Mouse (Mus musculus) liver, embryonic 15.5 days (tissue): ENCODE results near the gene Gm3264. TPM values are rescaled to one million over a fixed set of nuclear protein-coding genes. Genes with fewer than 3 reads are reported as not detected.
"Not testable (repeated sequence)": the region's sequence is repeated elsewhere in the genome, so short reads cannot be mapped to it uniquely, and the experiment has no call there.

Source experiments
- ATAC-seq: fragments of 200-750 bp; cut with Nextera tagmentation; 2 replicates; pipeline ENCODE4 v1.8.0; 2017; ENCODE audit warnings: moderate number of reproducible peaks, mild to moderate bottlenecking, moderate library complexity; ENCODE audit not compliant: insufficient read depth
- H3K27ac ChIP-seq: fragments of 300-500 bp; sonication (generic); replicated peaks from 2 replicates; pipeline ENCODE4 v1.5.1; 2015; ENCODE audit warnings: mild to moderate bottlenecking, inconsistent platforms
- H3K27me3 ChIP-seq: fragments of 300-500 bp; sonication (generic); 2 replicates; pipeline ENCODE4 v1.6.1; 2015; ENCODE audit warnings: mild to moderate bottlenecking, inconsistent platforms
- H3K36me3 ChIP-seq: fragments of 300-500 bp; sonication (generic); replicated peaks from 2 replicates; pipeline ENCODE4 v1.6.1; 2015; ENCODE audit warnings: moderate library complexity, mild to moderate bottlenecking, inconsistent platforms
- H3K4me1 ChIP-seq: fragments of 300-500 bp; sonication (generic); replicated peaks from 2 replicates; pipeline ENCODE4 v1.6.1; 2015; ENCODE audit warnings: inconsistent platforms
- H3K4me2 ChIP-seq: fragments of 300-500 bp; sonication (generic); 2 replicates; pipeline ENCODE4 v1.6.1; 2015; ENCODE audit warnings: moderate library complexity, mild to moderate bottlenecking, inconsistent platforms
- H3K4me3 ChIP-seq: fragments of 300-500 bp; sonication (generic); replicated peaks from 2 replicates; pipeline ENCODE4 v1.5.1; 2015; ENCODE audit warnings: mild to moderate bottlenecking, inconsistent platforms
- H3K9ac ChIP-seq: fragments of 300-500 bp; sonication (generic); 2 replicates; pipeline ENCODE4 v1.6.1; 2015; ENCODE audit warnings: moderate library complexity, mild to moderate bottlenecking, inconsistent platforms
- H3K9me3 ChIP-seq: fragments of 300-500 bp; sonication (generic); replicated peaks from 2 replicates; pipeline ENCODE4 v1.6.1; 2016; ENCODE audit warnings: inconsistent platforms
- WGBS: fragments of 180-500 bp; shearing (Covaris S2); methylation state at CpG from one replicate; pipeline ENCODE4 v1.1.7; 2015; ENCODE audit warnings: mixed read lengths; ENCODE audit not compliant: insufficient replicate concordance; 5-methylcytosine and 5-hydroxymethylcytosine counted together
- polyA plus RNA-seq: library from polyadenylated mRNA; unstranded; fragments of >200 nt; fragmentation: Nextera tagmentation; extraction: Ambion mirVana; gene quantifications from 2 replicates; pipeline ENCODE4 v1.2.1, GENCODE M21; 2015

Gene Gm3264
- not detected in 2 replicates for polyA plus RNA-seq

DNA sequence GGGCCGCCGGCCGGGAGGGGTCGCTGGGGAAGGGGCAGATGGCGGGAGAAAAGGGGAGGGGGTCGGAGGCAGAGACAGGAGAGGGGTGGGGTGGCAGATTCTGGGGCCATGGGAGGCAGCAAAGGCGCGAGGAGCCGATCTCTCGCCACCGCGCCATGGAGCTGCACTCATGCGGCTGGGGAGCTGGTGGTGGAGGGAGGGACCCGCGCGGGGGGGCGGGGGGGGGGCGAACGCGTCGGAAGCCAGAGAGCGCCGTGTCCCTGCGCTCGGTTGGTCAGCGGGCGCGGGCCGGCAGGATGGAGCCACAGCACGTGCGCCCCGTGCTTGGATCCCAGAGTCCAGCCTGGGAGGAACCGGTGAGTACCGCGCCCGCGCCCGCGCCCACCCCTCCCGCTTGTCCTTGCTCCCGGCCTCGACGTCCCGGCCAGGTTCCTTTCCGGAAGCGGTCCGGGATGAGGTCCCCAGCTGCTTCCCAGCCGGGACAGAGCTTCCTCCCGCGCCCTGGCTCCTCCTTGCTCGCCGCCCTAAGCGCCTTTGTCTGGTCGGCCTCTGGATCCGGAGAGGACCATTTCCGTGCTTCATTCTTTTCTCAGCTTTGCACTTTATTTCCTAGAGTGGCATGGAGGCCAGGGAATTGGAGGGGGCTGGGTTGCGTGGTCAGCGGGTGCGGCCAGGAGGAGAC, at the start of gene Gm3264:
Gene Gm3264, plus strand, starts transcription at position 278 of the 682 bp plus-strand sequence.
- 4% methylated on average over 35 of the region's 59 CpGs for WGBS
- H3K9me3 ChIP-seq, H3K27ac ChIP-seq, H3K4me2 ChIP-seq, H3K36me3 ChIP-seq, ATAC-seq, H3K4me1 ChIP-seq, H3K27me3 ChIP-seq, H3K9ac ChIP-seq, H3K4me3 ChIP-seq: not testable (repeated sequence)

- H3K9me3 ChIP-seq, H3K9ac ChIP-seq, H3K4me1 ChIP-seq, ATAC-seq, H3K27me3 ChIP-seq, H3K4me3 ChIP-seq, H3K27ac ChIP-seq, H3K4me2 ChIP-seq, H3K36me3 ChIP-seq: not testable (repeated sequence)
- 60% methylated on average over 6 of the region's 6 CpGs for WGBS
Observed at GRCm38 (mm10) chr14:4806421-4806820, 49.0 kb upstream of the Gm3264 start.

GRCm38 (mm10) chr14:4821950-4822349, 33.4 kb upstream of the Gm3264 start:
- WGBS: 68% methylated on average over 4 of the region's 7 CpGs

GRCm38 (mm10) chr14:4837806-4838205, 17.6 kb upstream of the Gm3264 start, which contains the start of gene Gm3269:
Gm3269 (plus strand) TSS chr14:4838106.
- not testable (repeated sequence) for H3K4me1 ChIP-seq, H3K27me3 ChIP-seq, H3K9me3 ChIP-seq, H3K4me3 ChIP-seq, ATAC-seq, H3K27ac ChIP-seq, H3K4me2 ChIP-seq, H3K36me3 ChIP-seq, H3K9ac ChIP-seq
- no CpG with 5 or more reads among the region's 4 CpGs for WGBS

More at GRCm38 (mm10) chr14:4821950-4822349, 33.4 kb upstream of the Gm3264 start:
- H3K36me3 ChIP-seq, H3K4me3 ChIP-seq, H3K9ac ChIP-seq, H3K4me2 ChIP-seq, H3K9me3 ChIP-seq, H3K27me3 ChIP-seq, H3K27ac ChIP-seq, H3K4me1 ChIP-seq, ATAC-seq: not testable (repeated sequence)

- WGBS: 38% methylated on average over 1 of the region's 3 CpGs
- H3K9me3 ChIP-seq, H3K4me3 ChIP-seq, H3K36me3 ChIP-seq, H3K27ac ChIP-seq, H3K27me3 ChIP-seq, H3K9ac ChIP-seq, H3K4me1 ChIP-seq, H3K4me2 ChIP-seq, ATAC-seq: not testable (repeated sequence)
Observed at GRCm38 (mm10) chr14:4892116-4892515, 36.7 kb downstream of the Gm3264 start, which contains the start of gene Gm3278. Gm3278 (plus strand) TSS chr14:4892416.

Other genes starting within 250 kb of the Gm3264 start
- not detected in 2 replicates for gene Gm8159, start 223.2 kb upstream of the Gm3264 start, polyA plus RNA-seq
- not detected in 2 replicates for gene Gm3239, start 191.4 kb upstream of the Gm3264 start, polyA plus RNA-seq
- gene Gm7876, start 146.3 kb upstream of the Gm3264 start, polyA plus RNA-seq: not detected in 2 replicates
- not detected in 2 replicates for gene Gm3252, start 128.8 kb upstream of the Gm3264 start, polyA plus RNA-seq
- gene Gm9602, start 79.2 kb upstream of the Gm3264 start, polyA plus RNA-seq: not detected in 2 replicates
- not detected in 2 replicates for gene Gm3269, start 17.5 kb upstream of the Gm3264 start, polyA plus RNA-seq
- gene Gm3278, start 36.8 kb downstream of the Gm3264 start, polyA plus RNA-seq: not detected in 2 replicates
- gene Gm8297, start 128.4 kb downstream of the Gm3264 start, polyA plus RNA-seq: not detected in 2 replicates
- not detected in 2 replicates for gene Gm3298, start 160.3 kb downstream of the Gm3264 start, polyA plus RNA-seq
- gene 4930555G01Rik, start 195.1 kb downstream of the Gm3264 start, polyA plus RNA-seq: not detected in 2 replicates
- not detected in 2 replicates for gene Gm8281, start 215.5 kb downstream of the Gm3264 start, polyA plus RNA-seq